Mouse (Mus musculus): ENCODE measurements at regions not wholly inside any gene's neighbourhood (a gene's known extent, or its start where the extent isn't known, plus 50 kb on each side); places are given as distances from the start of the nearest gene placed in this dataset.

- TF ChIP-seq HCFC1 (IDR thresholded peaks at IDR 0.05; ENCODE audit: borderline replicate concordance, insufficient read depth, low read length) (no peak), CHD2 (IDR thresholded peaks at IDR 0.05; ENCODE audit: low read depth, low read length) (no peak), ZC3H11A (IDR thresholded peaks at IDR 0.05; ENCODE audit: borderline replicate concordance, low read depth, low read length) (no peak)
Measured at GRCm38 (mm10) chr8:103343891-103344290, 558.4 kb upstream of the Cdh11 start.
